Mouse (Mus musculus): Measurements from ENCODE around the gene Ncbp3.

Ncbp3 gene

DNA sequence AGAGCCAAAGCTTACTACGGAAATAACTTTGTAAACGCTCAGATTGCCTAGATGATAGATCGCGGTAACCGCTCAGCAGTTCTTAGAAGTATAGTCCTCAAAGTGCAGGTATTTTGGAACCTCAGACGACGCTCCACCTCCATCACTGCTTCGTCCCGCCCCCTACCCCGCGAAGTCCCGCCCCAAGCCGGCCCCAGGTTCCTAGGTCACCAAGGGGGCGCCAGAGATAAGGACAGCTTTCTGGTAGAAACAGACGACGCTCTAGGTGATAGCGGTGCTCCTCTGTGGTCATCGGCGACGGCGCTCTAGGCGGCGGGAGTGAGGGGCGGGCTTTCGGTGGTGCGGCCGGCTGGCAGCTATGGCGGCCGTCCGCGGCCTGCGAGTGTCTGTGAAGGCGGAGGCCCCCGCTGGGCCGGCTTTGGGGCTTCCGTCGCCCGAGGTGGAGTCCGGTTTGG is at the start of gene Ncbp3:
TSS of gene Ncbp3 (plus strand) at position 242 of the 455 bp plus-strand sequence.
- peak; percentile 97 for DNase-seq (ENCODE audit: low read depth, low spot score)

DNA sequence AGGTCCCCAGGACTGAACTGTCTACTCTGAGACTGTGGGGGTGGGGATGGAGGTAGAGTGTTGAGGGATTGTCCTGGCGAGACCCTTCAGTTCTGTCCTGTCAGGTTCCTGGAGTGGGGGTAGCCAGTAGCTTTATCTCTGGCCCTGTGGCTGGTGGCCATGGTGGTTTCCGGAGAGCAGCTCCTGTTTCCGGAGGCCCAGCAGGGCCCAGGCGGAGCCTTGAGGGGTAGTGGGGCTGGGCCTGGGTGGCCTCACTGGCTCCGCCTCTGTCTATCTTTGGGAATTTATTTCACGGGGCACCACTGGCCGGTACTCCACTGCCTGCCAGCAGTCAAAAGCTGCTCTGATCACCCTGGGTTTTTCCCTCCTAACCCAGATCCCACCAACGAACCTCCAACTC is 48.8 kb upstream of the Ncbp3 start, which contains the start of gene P2rx1:
TSS of gene P2rx1 (plus strand) at position 333 of the 400 bp plus-strand sequence.
- no peak for DNase-seq (ENCODE audit: low read depth, low spot score)

DNA sequence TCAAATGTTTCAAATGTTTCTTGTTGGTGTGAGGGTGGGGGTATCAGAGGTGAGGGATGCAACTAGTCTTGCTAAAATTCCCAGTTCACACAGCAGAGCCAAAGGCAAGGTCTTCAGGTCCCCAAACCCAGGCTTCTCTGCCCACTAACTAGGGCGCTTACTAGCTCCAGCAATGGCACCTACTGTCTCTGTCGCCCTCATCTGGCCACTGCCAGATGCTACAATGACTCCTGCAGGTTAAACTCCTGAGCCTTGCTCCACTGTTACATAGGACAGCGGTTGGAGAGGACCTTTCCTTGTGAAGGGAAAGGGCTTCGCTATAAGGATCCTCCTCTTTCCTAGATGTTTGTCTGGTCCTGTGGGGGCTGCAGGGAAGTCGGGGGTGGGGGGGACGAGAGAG is 46.6 kb upstream of the Ncbp3 start:
- DNase-seq (ENCODE audit: low read depth, low spot score): no peak

DNA sequence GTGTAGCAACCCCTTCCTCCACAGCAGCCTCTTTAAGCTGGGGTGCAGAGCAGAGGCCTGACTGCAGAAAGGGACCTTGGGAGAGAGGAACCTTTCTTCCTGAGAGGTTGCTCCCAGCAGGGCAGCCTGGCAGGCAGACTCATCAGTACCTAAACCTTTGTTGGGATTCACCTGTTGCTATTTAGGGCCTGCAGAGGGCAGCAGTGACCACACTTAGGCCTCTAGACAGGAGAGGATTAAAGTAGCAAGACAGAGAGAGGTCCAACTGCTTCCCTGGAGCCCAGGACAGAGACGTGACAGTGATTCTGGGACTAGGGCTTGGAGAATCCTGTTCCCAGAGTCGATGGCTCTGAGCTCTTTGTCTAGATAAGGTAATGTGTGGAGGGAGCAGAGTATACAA is 41.2 kb upstream of the Ncbp3 start:
- DNase-seq (ENCODE audit: low read depth, low spot score): no peak

DNA sequence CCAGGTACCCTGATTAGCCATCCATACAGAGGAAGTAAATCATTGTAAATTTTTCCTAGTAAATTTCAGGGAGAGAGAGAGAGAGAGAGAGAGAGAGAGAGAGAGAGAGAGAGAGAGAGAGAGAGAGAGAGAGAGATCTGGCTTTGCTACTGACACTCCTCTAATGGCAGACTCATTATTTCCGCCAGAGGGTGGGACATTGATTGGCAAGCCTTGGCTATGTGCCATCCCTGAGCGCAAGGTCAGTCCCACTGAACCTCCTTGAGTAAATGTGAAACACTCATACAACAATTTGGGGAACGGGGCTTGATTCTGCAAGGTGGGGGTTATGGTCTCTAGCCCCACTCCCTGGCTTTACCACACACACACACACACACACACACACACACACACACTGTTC is 40.5 kb upstream of the Ncbp3 start:
- no peak for DNase-seq (ENCODE audit: low read depth, low spot score)

DNA sequence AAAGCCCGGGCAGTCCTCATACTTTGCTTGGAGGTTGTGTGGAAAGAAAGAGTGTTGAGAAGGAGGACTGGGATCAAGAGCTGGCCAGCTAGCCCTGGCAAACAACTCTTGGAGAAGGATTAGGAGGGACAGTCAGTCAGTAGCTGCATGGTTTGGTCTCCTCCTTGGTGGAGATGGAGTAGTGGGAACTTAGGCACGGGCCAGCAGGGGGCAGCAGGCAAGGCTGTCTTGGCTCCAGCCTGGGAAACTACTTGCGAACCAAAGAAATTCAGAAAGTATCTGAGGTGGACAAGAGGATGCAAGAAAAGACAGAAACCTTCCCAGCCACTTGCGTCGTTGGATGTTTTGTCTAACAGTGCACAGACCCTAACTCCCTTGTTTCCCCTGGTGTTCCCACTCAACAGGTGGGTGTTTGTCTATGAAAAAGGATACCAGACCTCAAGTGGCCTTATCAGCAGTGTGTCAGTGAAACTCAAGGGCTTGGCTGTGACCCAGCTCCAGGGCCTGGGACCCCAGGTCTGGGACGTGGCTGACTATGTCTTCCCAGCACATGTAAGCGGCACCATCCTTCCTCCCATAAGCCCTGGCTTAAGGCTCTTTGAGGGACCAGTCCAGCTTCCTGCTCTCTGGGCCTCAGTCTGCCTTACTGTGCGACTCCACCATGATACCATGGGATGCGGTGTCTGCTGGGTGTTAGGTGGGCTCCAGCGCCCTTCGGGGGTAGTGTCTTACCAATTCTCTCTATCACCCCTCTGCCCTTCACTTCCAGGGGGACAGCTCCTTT is 39.7 kb upstream of the Ncbp3 start:
- no peak for DNase-seq (ENCODE audit: low read depth, low spot score)

DNA sequence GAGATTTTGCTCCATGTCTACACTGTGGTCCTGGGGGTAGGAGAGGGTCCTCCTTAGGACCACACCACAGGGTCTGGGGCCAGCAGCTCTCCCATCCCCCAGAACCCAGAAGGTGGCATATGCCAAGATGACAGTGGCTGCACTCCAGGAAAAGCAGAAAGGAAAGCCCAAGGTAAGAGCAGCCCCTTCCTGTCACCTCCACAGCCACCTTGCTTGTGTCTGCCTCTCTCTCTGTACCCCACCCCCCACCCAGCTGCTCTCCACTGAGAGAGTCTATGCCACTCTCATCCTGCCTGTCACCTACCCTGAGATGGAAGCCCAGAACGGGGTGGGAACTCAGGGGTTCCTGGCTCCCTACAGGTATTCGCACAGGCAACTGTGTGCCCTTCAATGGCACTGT is 38.8 kb upstream of the Ncbp3 start:
- no peak for DNase-seq (ENCODE audit: low read depth, low spot score)

DNA sequence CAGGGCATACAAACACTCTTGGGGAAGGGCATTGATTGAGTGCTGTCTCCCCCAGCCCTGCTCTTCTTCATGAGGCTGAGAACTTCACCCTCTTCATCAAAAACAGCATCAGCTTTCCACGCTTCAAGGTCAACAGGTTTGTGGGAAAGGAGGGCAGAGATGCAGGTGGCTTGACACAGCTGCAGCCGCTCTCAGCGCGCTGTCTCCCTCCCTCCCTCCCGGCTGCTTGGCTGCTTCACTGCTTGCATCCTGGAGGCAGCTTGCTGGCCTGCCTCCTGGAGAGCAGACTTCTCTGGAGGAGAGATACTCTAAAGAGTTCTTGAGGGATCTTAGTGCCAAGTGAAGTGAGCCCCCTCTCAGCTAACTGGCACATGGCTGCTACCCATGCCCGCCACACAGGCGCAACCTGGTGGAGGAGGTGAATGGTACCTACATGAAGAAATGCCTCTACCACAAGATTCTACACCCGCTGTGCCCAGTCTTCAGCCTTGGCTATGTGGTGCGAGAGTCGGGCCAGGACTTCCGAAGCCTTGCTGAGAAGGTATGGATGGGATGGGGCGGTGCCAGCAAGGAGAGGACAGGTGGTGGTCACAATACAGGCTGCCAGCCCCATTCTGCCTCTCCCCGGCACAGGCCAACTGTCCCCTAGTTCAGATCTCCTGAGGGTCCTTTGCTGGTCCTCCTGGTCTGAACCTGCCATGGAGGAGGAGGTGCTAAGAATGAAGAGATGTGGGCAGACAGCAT is 37.9 kb upstream of the Ncbp3 start:
- DNase-seq (ENCODE audit: low read depth, low spot score): no peak

DNA sequence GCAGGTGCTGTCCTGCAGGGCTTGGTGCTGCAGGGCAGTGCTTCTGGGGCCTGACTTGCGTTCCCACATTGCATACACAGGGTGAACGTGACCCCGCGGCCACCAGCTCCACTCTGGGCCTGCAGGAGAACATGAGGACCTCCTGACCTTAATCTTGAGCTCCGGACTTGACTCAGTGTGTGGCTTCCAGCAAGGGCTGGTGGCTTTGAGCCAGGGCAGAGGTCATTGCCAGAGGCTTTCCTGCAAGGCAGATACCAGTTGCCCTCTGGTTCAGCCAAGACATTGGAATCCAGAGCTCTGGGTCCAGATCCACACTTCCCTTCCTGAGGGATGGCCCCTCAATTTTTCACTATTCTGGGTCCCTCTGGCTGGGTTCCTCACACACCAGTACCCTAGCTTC is 33.6 kb upstream of the Ncbp3 start:
- DNase-seq (ENCODE audit: low read depth, low spot score): no peak

DNA sequence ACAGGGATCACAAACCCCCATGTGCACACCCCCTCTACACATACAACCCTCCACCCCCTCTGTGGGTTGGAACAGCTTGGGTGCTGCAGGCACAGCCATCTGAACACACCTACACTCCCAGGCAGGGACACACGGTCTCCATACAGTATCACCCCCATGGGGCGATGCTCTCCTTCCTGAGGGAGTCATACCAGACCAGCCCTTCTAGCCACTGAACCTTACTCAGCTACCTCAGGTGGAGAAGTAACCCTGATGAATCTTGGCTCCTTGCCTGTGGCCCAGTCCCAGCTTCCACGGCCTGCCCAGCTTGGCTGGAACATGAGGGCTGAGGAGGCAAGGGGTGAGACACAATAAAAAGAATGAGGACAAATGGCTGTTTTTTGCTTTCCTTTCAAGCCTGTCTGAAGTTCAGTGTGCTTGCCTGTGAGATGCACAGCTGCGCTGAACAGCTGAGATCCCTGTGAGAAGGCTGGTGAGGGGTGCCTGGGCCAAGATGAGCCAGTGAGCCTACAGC is 32.7 kb upstream of the Ncbp3 start:
- no peak for DNase-seq (ENCODE audit: low read depth, low spot score)

DNA sequence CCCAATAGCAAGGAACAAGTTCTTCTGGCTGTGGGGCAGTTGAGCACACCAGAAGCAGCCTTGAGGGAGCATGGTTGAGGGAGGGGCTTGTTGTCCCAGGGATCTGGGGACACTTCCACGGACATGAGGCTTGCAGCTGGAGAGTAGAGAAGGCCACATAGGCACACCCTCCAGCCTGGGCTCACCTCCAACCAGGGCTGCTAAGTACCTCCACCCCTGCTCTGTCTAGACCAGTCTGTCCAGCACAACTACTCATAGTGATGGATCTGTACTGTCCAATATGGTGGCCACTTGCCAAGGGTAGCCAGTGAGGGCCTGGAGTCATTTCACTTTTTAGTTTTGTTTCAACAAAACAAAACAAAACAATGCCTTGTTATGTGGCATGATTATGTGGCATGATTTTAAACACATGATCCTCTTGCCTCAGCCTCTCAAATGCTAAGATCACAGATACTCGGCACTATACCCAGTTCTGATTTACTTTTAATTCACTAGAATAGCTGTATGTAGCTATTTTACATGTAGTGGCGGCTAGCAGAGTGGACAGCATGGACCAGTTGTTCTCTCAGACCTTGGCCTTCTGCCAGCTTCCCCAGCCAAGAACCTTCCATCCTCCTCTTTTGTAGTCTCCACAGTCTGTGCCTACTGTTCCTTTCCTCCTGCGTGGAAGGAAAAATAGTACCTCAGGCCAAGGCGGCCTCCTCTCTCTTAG is 32.0 kb upstream of the Ncbp3 start:
- DNase-seq (ENCODE audit: low read depth, low spot score): no peak

DNA sequence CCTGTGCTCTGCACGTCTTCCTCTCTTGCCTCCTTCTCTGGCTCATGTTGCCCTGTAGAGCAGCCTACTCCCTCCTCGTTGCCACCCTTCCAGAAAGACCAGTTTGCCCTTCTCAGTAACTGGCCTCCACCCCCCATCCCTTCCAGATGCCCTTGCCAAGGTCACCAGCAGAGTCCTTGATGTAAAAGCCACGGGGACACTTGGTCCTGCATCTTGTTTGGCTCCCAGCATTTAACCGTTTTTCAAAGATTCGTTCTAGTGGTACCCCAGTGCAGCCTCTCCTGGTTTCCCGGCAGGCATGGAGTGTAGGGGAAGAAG is 31.5 kb upstream of the Ncbp3 start:
- no peak for DNase-seq (ENCODE audit: low read depth, low spot score)

DNA sequence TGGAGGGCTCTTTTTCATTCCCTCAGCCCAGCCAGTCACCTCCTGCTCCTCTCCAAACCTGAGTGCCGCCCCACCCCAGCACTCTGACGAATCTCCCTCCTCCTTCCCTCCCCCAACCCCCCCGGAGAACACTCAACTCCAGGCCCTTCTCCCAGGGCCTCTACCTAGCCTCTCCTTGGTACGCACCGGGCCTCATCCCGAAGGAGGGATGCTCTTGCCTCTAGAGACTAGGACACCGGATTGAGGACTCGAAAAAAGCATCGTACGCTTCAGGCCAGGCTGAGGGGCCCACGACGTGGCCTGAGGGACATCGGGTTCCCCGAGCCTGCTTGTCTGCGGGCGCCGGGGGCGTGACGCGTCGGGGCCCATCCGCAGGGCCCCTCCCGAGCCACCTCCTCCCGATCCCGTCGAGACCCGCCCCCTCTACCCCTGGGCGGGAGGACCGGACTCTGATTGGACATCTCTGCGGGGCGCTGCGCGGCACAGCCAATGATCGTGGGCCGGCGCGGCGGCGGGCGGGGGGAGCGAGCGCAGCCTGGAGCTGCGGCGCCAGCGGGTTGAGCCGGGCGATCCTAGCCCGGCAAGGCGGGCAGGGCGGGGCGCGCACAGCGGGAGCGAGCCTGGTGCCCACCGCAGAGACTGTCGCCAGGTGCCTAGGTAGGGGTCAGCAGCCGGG is 29.0 kb upstream of the Ncbp3 start, which contains the start of gene Camkk1:
TSS of gene Camkk1 (plus strand) at position 538 of the 676 bp plus-strand sequence.
- DNase-seq (ENCODE audit: low read depth, low spot score): peak; percentile 90

DNA sequence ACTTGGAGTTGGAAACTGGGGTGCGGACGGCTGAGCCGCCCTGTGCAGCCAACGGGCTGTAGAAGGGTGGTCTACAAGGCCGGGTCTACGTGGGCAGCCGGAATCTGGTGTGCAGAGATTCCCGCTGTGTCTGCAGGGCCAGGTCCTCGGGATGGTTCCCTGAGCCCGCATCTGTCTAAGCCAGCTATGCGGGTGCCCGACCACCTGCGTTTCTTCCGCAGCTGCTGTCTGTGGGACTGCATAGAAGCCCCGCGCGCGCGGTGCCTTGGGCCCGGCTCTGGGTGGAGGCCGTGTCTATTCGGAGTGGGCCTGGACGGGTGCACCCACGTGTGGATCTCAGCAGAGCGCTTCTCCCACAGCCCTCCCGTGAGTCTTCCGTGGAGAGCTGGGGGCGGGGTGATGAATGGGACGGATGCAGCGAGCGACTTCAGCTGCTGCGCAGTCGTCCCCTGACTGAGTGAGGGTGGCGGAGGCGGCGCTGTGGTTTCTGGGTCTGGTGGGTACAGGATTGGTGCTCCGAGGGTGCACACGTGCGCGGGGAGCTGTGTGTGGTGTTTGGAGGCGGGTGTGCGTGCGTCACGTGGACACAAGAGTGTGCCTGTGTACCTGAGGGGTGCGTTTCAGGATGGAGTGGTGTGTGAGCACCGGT is 28.3 kb upstream of the Ncbp3 start:
- DNase-seq (ENCODE audit: low read depth, low spot score): no peak

DNA sequence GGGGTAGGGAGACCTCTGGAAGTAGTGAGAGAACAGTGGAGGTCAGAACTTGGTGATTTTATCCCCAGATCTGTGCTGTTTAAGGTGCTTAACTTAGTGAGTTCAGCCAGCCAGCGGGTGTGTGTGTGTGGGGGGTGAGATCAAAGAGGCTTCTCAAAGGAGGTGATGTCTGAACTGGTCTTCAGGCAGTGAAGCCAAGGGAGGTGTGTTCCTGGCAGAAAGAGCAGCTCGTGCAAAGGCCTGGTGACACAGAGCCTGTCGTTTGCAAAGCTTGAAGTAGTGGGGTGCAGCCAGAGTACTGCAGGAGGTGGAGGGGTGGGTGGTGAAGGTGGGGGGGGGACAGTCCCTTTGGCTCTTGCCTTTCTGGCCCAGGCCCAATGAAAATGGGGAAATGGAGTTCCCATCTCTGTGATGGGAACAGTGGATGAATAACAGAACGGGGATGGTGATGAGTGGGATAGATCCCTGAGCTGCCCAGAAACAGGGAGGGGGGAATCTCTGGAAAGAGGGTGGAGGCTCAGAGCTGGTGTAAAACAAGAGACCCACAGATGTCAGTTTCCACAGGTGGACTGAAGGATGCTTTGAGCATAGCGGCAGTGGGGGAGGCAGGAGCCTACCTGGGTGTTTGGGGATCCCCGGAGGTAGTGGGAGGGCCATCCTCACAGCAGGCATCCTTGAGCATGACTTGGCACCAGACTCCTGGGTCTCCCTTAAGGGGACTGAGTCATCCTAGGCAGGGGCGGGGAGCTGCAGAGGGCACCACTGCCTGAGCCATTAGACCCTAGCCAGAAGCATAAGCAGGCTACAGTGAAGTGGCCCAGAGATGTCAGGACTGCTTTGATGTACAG is 26.4 kb upstream of the Ncbp3 start:
- no peak for DNase-seq (ENCODE audit: low read depth, low spot score)

DNA sequence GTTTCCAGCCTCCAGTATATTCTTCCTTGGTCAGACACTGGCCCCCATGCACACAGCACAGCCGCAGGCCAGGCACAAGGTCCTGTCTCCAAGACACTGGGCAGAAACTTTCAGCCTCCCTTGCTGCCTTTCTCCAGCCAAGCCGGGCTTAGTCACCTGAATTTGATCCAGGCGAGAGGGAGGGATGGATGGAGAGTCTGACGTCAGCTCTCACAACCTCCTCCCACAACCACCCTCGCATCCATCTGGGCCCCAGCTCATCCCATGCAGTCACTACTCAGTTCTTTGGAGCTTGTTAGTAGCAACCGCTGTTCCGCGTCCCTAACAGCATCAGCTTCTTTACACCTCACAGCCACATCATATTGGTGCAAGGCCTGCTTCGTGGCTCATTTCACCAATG is 24.5 kb upstream of the Ncbp3 start:
- DNase-seq (ENCODE audit: low read depth, low spot score): peak; percentile 95

DNA sequence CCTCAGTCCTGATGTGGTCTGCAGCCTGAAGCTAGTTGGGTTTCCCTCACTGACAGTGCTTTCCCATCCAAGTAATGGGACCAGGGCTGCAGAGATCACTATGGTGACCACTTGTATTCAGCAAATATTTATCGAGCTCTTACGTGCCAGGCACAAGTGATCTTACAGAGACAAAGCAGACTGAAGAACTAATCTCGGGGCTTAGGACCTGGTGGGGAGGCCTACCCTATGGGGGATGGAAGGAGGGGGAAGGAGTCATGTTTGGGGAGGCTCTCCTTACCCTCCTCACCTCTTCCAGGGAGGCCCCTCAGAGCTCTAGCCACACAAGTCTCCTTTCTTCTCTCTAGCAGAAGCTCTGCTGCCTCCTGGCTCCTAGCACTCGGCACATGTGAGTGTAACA is 23.8 kb upstream of the Ncbp3 start:
- no peak for DNase-seq (ENCODE audit: low read depth, low spot score)

DNA sequence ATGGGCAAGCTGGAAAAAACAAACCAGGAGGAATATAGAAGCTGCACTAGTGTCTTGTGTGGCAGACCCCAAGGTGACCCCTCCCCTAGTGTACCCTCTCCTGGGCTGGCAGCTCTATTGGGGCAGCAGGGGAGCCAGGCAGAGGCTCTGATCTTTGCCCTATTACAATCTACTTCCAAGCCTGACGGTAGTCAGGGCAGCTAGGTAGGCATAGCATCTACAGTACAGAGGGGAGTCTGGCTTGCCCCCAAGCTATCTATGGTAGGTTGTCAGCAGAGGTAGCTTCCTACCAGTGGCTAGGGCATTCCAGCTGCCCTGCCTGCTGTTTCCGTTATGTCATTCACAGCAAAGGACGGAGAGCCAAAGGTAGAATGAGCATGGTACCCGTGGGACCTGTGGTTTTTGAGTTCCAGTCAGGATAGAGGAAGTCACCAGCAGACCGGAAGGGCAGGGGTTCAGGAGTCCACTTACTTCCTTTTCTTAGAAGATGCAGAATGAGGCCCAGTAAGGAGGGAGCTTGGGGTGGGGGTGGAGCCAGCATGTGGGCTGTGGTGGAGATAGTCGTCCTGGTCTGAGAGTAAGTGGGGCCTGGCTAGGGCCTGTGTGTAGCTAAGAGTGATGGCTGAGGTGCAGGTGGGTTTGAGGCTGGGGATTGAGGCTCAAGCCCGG is 23.2 kb upstream of the Ncbp3 start:
- DNase-seq (ENCODE audit: low read depth, low spot score): no peak

DNA sequence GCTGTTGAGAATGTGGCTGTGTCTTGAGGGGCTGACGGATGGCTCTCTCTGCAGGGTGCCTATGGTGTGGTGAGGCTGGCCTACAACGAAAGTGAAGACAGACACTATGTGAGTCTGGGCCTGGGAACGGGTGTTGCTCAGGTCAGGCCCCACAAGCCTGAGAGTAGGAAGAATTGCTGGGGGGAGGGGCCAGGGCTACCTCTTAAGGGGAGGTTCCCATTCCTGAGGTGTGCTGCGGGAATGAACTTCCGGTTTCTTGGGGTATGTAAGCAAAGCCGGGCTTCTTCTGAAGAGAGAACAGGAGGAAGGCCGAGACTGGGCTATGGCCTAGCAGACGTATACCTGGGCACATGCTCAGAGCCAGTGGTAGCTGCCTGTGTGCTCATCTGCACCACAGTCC is 20.6 kb upstream of the Ncbp3 start:
- no peak for DNase-seq (ENCODE audit: low read depth, low spot score)
